Mouse (Mus musculus) urinary bladder, postnatal 25 days (tissue): Measurements from ENCODE around the gene Ankfy1.

Experiments used
- DNase-seq: peaks from one replicate; pipeline ENCODE4 v3.0.0; 2022; ENCODE audit warnings: low spot score

Ankfy1 gene

DNA sequence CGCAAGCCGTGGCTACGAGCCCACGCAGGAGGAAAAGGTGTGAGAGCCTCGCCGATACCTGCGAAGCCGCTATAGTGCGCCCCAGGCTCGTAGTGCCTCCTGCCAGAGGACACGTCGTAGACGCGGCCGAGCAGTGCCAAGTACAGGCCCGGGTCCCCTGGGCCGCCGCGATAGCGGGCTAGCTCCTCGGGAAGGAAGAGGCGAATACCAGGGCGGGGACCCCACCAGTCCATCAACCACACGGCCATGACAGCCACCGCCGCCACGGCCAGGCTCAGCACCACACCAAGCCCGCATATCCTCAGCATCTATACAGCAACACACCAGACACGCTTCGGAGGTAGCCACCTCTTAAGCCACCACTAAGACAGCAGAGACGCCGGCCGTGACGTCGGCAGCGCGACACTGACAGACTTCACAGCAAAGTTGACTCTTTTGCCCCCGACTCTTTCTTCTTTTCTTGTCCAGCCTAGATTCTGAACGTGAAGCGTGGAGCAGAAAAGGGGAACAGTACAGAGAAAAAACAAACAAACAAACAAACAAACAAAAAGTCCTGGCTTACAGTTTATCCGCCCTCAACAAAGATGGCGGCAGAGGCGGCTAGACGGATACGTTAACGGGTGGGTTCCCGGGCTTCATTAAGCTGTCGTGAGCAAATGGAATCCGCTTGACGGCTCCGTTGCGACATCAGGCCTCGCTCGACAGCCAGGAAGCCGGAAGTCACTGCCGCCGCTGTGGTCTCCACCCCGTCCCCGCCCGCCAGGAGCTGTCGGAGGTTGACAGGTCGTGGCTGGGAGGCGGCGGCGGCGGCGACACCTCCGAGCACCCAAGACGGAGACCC, 105.9 kb downstream of the Ankfy1 start, which contains the start of the genes Cyb5d2 and Zzef1:
Gene Cyb5d2, minus strand, starts transcription at position 688 of the 841 bp plus-strand sequence.
Gene Zzef1, plus strand, starts transcription at position 772 of the 841 bp plus-strand sequence.
- DNase-seq = peak; percentile 80

GRCm38 (mm10) chr11:72796296-72796687, 106.5 kb downstream of the Ankfy1 start:
- no peak for DNase-seq

GRCm38 (mm10) chr11:72796773-72797338, 107.0 kb downstream of the Ankfy1 start:
- DNase-seq = no peak

- no peak for DNase-seq
Observed at GRCm38 (mm10) chr11:72798112-72798511, 108.3 kb downstream of the Ankfy1 start.

GRCm38 (mm10) chr11:72801182-72801581, 111.4 kb downstream of the Ankfy1 start:
- DNase-seq = no peak

GRCm38 (mm10) chr11:72803038-72803437, 113.2 kb downstream of the Ankfy1 start:
- no peak for DNase-seq

GRCm38 (mm10) chr11:72804586-72804985, 114.8 kb downstream of the Ankfy1 start:
- no peak for DNase-seq

DNA sequence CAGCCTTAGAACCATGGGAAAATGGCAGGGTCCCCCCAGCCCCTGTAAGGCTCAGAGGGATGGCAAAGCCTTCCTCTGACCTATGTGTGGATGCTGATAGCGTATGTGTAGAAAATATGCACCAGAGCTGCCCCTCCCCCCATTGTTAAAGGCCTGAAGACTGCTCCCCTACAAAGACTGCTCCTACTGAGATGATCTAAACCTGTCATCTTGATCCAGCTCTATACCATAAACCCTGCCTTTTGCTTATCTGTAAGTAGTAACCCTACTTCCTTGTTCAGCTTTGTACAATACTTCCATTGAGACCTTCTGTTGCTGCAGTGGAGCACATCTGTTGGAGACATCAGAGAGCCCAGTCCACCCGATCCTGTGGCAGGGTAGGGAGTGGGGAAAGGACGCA, 115.4 kb downstream of the Ankfy1 start:
- DNase-seq = no peak

- DNase-seq = no peak
Observed at GRCm38 (mm10) chr11:72806556-72806955, 116.8 kb downstream of the Ankfy1 start.

DNA sequence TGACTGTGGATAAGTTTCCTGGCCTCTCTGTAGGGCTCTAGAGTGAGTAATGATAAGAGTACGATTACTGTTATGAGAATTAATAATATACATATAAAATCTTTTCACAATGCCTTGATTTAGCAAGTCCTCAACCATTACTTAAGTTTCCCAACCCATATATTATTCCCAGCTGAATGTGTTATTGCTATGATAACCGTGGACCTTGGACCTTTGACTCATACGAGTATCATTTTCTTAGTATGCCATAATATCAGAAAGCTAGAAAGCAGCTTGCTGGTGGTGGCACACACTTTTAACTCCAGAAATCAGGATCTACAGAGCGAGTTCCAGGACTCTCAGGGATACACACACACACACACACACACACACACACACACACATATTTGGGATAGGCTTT, 118.2 kb downstream of the Ankfy1 start:
- no peak for DNase-seq

DNA sequence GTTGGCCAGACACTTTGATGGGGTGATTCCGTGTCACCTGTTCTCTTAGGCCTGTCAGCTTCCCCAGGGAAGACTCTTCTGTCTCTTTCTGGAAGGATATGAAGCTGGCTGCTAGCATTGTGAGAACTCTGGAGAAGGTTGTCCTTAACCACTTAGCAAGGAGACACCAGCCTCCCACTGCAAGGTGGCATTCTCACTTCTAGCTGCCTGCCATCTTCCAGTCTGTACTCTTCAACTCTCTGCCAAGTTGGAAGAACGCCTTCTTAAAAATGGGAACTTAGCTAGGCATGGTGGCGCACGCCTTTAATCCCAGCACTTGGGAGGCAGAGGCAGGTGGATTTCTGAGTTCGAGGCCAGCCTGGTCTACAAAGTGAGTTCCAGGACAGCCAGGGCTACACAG, 123.9 kb downstream of the Ankfy1 start:
- DNase-seq = no peak

DNA sequence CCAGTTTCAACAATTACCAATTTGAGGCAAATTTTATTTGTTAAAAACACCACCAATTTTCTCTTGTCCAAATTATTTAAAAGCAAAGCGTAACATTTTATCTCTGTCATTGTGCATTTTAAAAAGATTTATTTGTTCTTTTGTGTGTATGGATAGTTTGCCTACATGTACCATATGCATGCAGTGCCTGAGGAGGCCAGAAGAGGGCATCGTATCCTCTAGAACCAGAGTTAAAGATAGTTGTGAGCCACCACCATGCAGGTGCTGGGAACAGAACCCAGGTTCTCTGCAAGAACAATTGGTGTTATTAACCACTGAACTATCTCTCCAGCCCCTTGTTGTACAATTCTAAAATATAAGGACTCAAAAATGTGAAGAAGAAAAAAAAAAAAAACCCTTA, 124.4 kb downstream of the Ankfy1 start:
- DNase-seq = no peak

GRCm38 (mm10) chr11:72816859-72817258, 127.1 kb downstream of the Ankfy1 start:
- DNase-seq = no peak

DNA sequence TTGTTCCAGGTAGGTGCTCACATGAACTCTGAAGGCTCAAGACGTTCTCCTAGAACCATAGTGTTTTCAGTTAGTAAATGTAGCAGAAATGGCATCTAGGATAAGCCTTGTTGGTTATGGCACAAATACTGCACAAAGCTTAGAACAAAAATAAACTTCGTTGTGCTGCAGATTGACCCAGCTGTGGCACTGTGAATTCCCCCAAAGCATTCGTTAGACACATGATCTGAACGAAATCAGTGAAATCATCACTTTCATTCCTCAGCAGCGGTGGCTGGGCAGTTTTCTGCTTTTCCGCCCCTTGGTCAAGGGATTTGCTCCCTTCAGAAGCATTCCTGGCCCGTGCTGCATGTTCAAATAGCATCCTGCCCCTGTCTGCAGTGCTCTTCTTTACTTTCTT, 128.3 kb downstream of the Ankfy1 start:
- DNase-seq = no peak

GRCm38 (mm10) chr11:72821041-72821440, 131.2 kb downstream of the Ankfy1 start:
- no peak for DNase-seq
